Mouse (Mus musculus) ES-Bruce4 (cell line): Measurements from ENCODE around the gene Mafg.

Experiments
- CTCF ChIP-seq: IDR thresholded peaks from one replicate; pipeline ENCODE4 v1.8.1; 2011; ENCODE audit warnings: low read depth, low read length
- POLR2A ChIP-seq: IDR thresholded peaks from one replicate; pipeline ENCODE4 v1.8.1; 2011; ENCODE audit warnings: low read length; ENCODE audit not compliant: insufficient read depth

DNA sequence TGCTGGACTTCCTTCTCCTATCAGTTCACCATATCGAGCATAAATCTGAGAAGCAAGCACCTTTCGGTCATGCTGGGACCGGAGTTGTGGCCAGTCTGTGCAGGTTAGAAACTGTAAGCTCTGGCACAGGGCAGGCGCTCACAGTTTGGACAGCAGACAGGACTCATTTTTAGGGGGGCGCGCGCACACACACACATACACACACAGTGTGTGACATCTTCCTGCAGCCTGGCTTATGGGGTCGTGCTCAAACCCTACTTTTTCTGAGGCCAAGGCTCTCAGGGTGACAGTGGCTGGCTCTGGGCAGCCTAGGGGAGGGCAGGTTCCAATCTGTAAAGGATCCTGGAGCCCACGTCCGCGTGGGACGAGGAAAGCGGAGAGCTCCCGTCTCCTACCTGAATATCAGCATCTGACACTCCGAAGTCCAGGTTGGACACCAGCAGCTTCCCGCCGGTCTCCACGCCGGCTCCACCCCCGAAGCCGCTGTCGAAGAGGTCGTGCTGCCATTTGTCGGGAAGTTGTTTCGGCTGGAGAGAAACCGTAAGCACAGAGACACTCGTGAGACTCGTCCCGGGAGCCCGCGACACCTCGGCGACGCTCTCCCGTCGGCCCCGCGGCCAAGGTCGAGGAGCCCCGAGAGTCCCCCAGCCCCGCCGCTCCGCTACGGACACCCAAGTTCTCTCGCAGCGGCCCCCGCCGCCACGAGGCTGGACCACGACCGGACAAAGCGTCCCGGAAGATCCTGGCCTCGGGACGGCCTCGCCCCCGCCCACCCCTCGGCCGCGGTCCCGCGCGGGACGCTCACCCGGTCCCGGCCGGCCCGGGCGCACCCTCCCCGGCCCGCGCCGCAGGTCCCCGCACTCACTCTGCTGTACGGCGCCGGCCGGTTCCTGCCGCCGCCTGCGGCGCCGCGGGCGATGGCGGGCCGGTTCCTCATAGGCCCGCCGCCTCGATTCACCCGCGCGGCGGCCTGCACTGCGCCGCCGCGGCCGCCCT is 35.9 kb downstream of the Mafg start:
- TF ChIP-seq CTCF: no peak
- TF ChIP-seq POLR2A: no peak
